Mouse (Mus musculus): Measurements from ENCODE around the gene Trappc11.

DNA sequence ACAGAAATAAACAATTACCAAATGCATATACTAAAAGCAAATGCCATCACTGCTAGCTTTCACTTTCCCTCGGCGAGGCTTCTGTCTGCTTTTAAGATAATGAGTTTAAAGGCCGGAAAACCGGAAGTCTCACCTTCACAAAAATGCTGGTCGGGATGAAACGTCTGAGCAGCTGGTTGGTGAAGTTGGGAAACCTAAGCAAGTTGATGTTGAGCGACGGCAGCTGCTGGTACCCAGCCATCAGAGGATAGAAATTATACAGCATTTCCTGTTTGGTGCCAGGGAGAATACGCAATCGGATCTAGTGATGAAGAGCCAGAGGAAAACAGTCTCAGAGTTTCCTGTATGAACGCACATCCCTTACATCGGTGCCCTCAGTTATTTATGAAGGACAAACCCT lies 40.2 kb downstream of the Trappc11 start:
- no peak for TF ChIP-seq POLR2A (IDR thresholded peaks at IDR 0.05; ENCODE audit: insufficient read length, low read depth)
- no peak for TF ChIP-seq TCF12 (IDR thresholded peaks at IDR 0.05; ENCODE audit: insufficient read depth, poor library complexity, severe bottlenecking)
- no peak for TF ChIP-seq POLR2AphosphoS2 (IDR thresholded peaks at IDR 0.05; ENCODE audit: insufficient read length, low read depth)
- no peak for TF ChIP-seq USF1 (IDR thresholded peaks at IDR 0.05; ENCODE audit: low read depth)
- no peak for TF ChIP-seq MYOG (IDR thresholded peaks at IDR 0.05; ENCODE audit: control insufficient read depth in 1 of 3, insufficient read depth in 1 of 3, insufficient read length in 2 of 3, low read depth in 2 of 3)
- TF ChIP-seq E2F4 (IDR thresholded peaks at IDR 0.05; ENCODE audit: insufficient read depth) = no peak
